ENCODE assay signal across 8 mouse cellular contexts in the genomic region with DNA sequence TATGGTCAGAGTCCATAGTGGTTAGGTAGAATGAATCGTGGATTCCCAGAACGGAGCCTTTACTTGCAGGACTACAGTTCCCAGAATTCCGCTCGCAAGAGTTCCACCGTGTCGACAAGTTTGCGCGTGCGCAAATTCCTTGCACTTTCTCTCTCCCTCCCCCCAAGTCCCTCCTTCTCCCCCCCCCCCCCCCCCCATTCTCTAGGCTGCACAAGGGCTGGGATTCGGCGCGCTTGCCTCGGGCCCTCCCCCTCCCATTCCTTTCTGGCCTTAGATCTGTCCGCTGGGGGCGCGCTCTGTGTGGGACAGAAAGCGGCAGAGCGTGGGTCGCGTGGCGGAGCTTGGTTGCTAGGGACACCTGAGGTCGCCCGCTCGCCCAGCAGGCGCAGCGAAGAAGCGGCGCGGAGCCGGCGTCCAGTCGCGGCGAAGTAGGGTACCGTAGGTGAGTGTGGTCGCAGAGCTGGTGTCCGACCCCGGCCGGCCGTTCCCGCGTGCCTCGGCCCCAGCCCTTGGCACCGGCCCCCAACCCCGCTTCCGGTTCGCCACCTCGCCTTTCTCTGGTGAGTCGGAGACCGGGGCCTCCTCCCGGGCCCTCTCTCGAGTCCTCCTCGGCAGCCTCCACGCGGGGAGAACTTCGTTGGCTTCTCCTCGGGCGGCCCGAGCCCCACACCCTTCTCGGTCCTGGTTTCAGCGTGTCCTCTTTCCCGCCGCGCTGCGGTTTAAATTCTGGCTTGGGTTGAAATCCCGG. TPM values are rescaled to one million over a fixed set of nuclear protein-coding genes. Genes with fewer than 3 reads are reported as not detected.
DNase-seq lines count a peak whose midpoint lies in the region; ATAC-seq and TF ChIP-seq lines count a peak whose summit lies in the region.

A gene (plus strand): TSS at position 298 of the 748 bp plus-strand sequence.

- intact Hi-C loops in heart, adult 2 months (cut with DNase I): loop anchor here (10.0 kb wide), 3 partner anchors 53 to 157 kb away; a partner anchor contains a TSS

- no peaks in the 10 kb centered on the region for H3K4me1 ChIP-seq in embryonic facial prominence, embryonic 14.5 days (ENCODE audit: control insufficient read depth, insufficient read depth, low read length)
- peaks cover 6% of the 10 kb centered on the region for H3K4me1 ChIP-seq in heart, adult 2 months (ENCODE audit: control insufficient read depth, insufficient read depth, low read length)
- H3K4me1 ChIP-seq in limb, embryonic 13.5 days: peaks cover 13% of the 10 kb centered on the region
- H3K4me1 ChIP-seq in midbrain, embryonic 16.5 days (ENCODE audit: control insufficient read depth, insufficient read depth, low read length): peaks cover 14% of the 10 kb centered on the region

- peak within 1 kb of the TSS; percentile 64 for H3K4me2 ChIP-seq in embryonic facial prominence, embryonic 14.5 days (ENCODE audit: low read depth, low read length)
- H3K4me2 ChIP-seq in limb, embryonic 13.5 days (replicated peaks): peak within 1 kb of the TSS; percentile 70
- H3K4me2 ChIP-seq in midbrain, embryonic 16.5 days (ENCODE audit: low read length): peak within 1 kb of the TSS; percentile 81

- no peaks in the 10 kb centered on the region for H3K9me3 ChIP-seq in embryonic facial prominence, embryonic 14.5 days (ENCODE audit: control insufficient read depth, low read length)
- H3K9me3 ChIP-seq in limb, embryonic 13.5 days: no peaks in the 10 kb centered on the region
- no peaks in the 10 kb centered on the region for H3K9me3 ChIP-seq in midbrain, embryonic 16.5 days (replicated peaks; ENCODE audit: control insufficient read depth, low read length, poor library complexity, severe bottlenecking)

- peak within 1 kb of the TSS; percentile 85 for H3K27ac ChIP-seq in embryonic facial prominence, embryonic 14.5 days (replicated peaks; ENCODE audit: low read depth, low read length)
- peak within 1 kb of the TSS; percentile 89 for H3K27ac ChIP-seq in heart, adult 2 months
- H3K27ac ChIP-seq in limb, embryonic 13.5 days: peak within 1 kb of the TSS; percentile 86
- H3K27ac ChIP-seq in midbrain, embryonic 16.5 days (ENCODE audit: low read length): peak within 1 kb of the TSS; percentile 82

- peak within 1 kb of the TSS; percentile 88 for H3K4me3 ChIP-seq in embryonic facial prominence, embryonic 14.5 days (ENCODE audit: low read depth, low read length)
- H3K4me3 ChIP-seq in heart, adult 2 months: peak within 1 kb of the TSS; percentile 100
- H3K4me3 ChIP-seq in limb, embryonic 13.5 days: peak within 1 kb of the TSS; percentile 87
- peak within 1 kb of the TSS; percentile 86 for H3K4me3 ChIP-seq in midbrain, embryonic 16.5 days (ENCODE audit: low read depth, low read length)

- peak; percentile 97 for DNase-seq in 3T3-L1 (ENCODE audit: low read depth, low spot score)
- peak; percentile 68 to 94 for DNase-seq in adrenal gland, postnatal 4 days (ENCODE audit: low spot score in 2 of 2)
- peak; percentile 99 for DNase-seq in embryonic facial prominence, embryonic 14.5 days (ENCODE audit: low spot score)
- peak; percentile 94 to 97 for DNase-seq in heart, adult 2 months
- DNase-seq in kidney, adult 8-10 months: peak; percentile 95 to 96
- DNase-seq in spleen, postnatal 10 days (ENCODE audit: low spot score in 2 of 2): peak; percentile 77 to 90

- peak; percentile 63; the same call in 1 of the 2 replicates for TF ChIP-seq EP300 in heart, adult 2 months (IDR thresholded peaks at IDR 0.05; ENCODE audit: insufficient read depth, low read depth, low read length)

- H3K27me3 ChIP-seq in embryonic facial prominence, embryonic 14.5 days (replicated peaks; ENCODE audit: control insufficient read depth, insufficient read depth, low read length): no peaks in the 10 kb centered on the region
- H3K27me3 ChIP-seq in heart, adult 2 months (ENCODE audit: control insufficient read depth, insufficient read depth, low read length): no peaks in the 10 kb centered on the region
- H3K27me3 ChIP-seq in limb, embryonic 13.5 days: no peaks in the 10 kb centered on the region
- no peaks in the 10 kb centered on the region for H3K27me3 ChIP-seq in midbrain, embryonic 16.5 days (ENCODE audit: control insufficient read depth, insufficient read depth, low read depth, low read length)

- 0 out of 2 replicates have a peak, but pooled peaks cover 5% of the 10 kb centered on the region for H3K36me3 ChIP-seq in embryonic facial prominence, embryonic 14.5 days (ENCODE audit: control insufficient read depth, insufficient read depth, low read length)
- peaks cover 9% of the 10 kb centered on the region for H3K36me3 ChIP-seq in heart, adult 2 months (ENCODE audit: control insufficient read depth, insufficient read depth, low read length)
- H3K36me3 ChIP-seq in limb, embryonic 13.5 days: no peaks in the 10 kb centered on the region; the same call in 1 of the 2 replicates
- no peaks in the 10 kb centered on the region for H3K36me3 ChIP-seq in midbrain, embryonic 16.5 days (ENCODE audit: control insufficient read depth, insufficient read depth, low read length)

- peak; percentile 55; the same call in 1 of the 2 replicates for TF ChIP-seq POLR2A in heart, adult 2 months (IDR thresholded peaks at IDR 0.05; ENCODE audit: insufficient read depth, low read depth, low read length)

- WGBS in embryonic facial prominence, embryonic 14.5 days: under 1% methylated on average over 31 of the region's 66 CpGs
- under 1% methylated on average over 62 of the region's 66 CpGs for WGBS in heart, adult 2 months
- under 1% methylated on average over 45 of the region's 66 CpGs for WGBS in limb, embryonic 13.5 days
- WGBS in midbrain, embryonic 16.5 days: under 1% methylated on average over 52 of the region's 66 CpGs

- H3K9ac ChIP-seq in embryonic facial prominence, embryonic 14.5 days (ENCODE audit: low read depth, low read length): peak within 1 kb of the TSS; percentile 86
- H3K9ac ChIP-seq in heart, adult 2 months (ENCODE audit: low read depth, low read length): peak within 1 kb of the TSS; percentile 90
- H3K9ac ChIP-seq in limb, embryonic 13.5 days: peak within 1 kb of the TSS; percentile 86
- H3K9ac ChIP-seq in midbrain, embryonic 16.5 days (ENCODE audit: low read depth, low read length): peak within 1 kb of the TSS; percentile 82

- peak; percentile 99 for ATAC-seq in embryonic facial prominence, embryonic 14.5 days (ENCODE audit: low read depth)
- ATAC-seq in limb, embryonic 13.5 days (ENCODE audit: low FRiP score, low read depth): peak; percentile 99
- peak; percentile 98 for ATAC-seq in midbrain, embryonic 16.5 days

- TF ChIP-seq CTCF in heart, adult 2 months (IDR thresholded peaks at IDR 0.05): peak; percentile 71

- peaks cover 2% of the 10 kb centered on the region; the same call in 1 of the 2 replicates for H3K79me2 ChIP-seq in heart, adult 2 months (replicated peaks; ENCODE audit: control insufficient read depth, insufficient read depth, low read length)

RNA-seq across cellular contexts. Expression of the gene that starts here (rescaled TPM):
- 10 to 100 TPM; 27.8 to 30.2 TPM for total RNA-seq in adrenal gland, postnatal 4 days (2021)
- 18.2 and 20.1 TPM in 2 replicates for polyA plus RNA-seq in embryonic facial prominence, embryonic 14.5 days (2014; fragmentation: Nextera tagmentation; extraction: Ambion mirVana)
- total RNA-seq in heart, adult 2 months (2021): 10 to 100 TPM in 1 of 2 experiments, 1 to 10 TPM in 1; 9.7 to 10.9 TPM
- polyA plus RNA-seq in heart, adult 2 months (2012; rRNA removed): 6.6 and 15.5 TPM in 2 replicates
- 16.3 and 19.1 TPM in 2 replicates for polyA plus RNA-seq in limb, embryonic 13.5 days (2015; fragmentation: Nextera tagmentation; extraction: Ambion mirVana)
- polyA plus RNA-seq in midbrain, embryonic 16.5 days (2015; fragmentation: Nextera tagmentation; extraction: Ambion mirVana): 9.9 and 15.5 TPM in 2 replicates

Comparison
In these comparisons a context has a peak if more than half of its experiments do, and no peak if none do; other contexts are left out.
1. Peak in every context shown above with its lines: DNase-seq, ATAC-seq, H3K4me3 ChIP-seq and H3K27ac ChIP-seq.